Mouse (Mus musculus): ENCODE results near the gene Gzme.
A peak's percentile ranks its signal among the peaks of the same experiment; 100 is the strongest.
"Not testable (repeated sequence)": the region's sequence is repeated elsewhere in the genome, so short reads cannot be mapped to it uniquely, and the experiment has no call there.

Gene Gzme

DNA sequence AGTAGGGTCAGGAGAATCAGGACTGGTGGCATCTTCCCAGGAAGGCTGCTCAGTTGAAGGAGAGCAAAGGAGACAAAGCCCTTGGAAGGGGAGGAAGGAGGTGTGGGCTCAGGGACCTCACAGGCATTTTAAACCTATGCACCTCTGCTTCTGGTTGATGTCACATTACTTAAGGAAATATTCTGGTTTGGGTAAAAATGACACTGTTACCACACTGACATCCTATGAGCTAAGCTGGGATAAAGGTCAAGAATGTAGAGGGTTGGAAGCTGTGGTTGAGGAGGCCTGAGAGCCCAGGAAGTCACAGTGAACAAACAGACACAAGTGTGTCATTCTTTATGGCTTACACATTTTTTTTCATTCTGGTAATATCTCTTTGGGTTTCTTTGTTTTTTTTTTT lies at the start of gene Gzme:
Gene Gzme, minus strand, starts transcription at position 101 of the 400 bp plus-strand sequence.
- no peak for DNase-seq (ENCODE audit: extremely low spot score)

DNA sequence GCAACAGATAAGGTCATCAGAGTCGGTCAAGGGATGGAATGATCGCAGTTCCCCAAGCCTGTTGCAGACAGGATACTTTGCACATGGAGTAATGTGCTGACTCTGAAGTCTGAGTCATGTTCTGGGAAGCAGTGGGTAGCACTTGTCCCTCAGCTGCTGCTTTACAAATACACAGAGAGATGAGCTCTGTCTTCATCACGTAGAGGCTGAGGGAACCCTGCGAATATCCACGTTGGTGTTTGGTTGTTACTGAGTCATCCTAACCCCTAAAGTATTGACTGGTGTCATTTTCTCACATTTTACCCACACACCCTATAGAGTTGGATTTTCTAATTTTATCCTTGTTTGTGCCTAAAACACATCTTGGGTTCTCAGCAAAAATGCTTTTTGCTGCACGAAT lies 47.6 kb upstream of the Gzme start:
- DNase-seq (ENCODE audit: extremely low spot score), result no peak

- DNase-seq (ENCODE audit: extremely low spot score), result no peak
Observed at GRCm38 (mm10) chr14:56162109-56162508, 41.7 kb upstream of the Gzme start.

GRCm38 (mm10) chr14:56159479-56159878 lies 39.1 kb upstream of the Gzme start, which contains the start of gene Gzmg:
Gzmg (minus strand) TSS chr14:56159579.
- DNase-seq (ENCODE audit: extremely low spot score), result not testable (repeated sequence)

- no peak for DNase-seq (ENCODE audit: extremely low spot score)
Observed at GRCm38 (mm10) chr14:56155340-56155739, 34.9 kb upstream of the Gzme start.

GRCm38 (mm10) chr14:56133675-56134074 lies 13.2 kb upstream of the Gzme start:
- not testable (repeated sequence) for DNase-seq (ENCODE audit: extremely low spot score)

- DNase-seq (ENCODE audit: extremely low spot score), result not testable (repeated sequence)
Observed at GRCm38 (mm10) chr14:56132508-56132907, 12.1 kb upstream of the Gzme start, which contains the start of gene Gzmd. Gzmd (minus strand) TSS chr14:56132608.

- no peak for DNase-seq (ENCODE audit: extremely low spot score)
Observed at GRCm38 (mm10) chr14:56128341-56128740, 7.9 kb upstream of the Gzme start.

DNA sequence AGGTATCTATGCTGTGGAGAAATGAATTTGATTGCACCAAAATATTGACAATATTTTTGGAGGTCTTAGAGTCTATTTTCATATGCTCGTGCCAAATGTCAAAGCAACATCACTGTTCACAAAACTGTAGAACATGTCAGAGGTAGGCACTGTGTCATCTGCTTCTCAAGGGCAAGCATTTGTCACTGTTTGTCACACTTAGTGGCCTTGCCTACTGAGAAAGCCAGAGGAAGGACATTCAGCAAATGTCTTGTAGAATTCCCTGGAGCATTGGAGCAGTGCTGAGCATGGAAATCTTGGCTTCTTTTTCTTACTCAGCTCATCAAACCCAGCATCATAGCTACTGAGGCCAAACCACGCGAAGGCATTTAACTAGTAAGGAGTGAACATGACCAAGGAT lies 3.1 kb upstream of the Gzme start:
- no peak for DNase-seq (ENCODE audit: extremely low spot score)

- DNase-seq (ENCODE audit: extremely low spot score), result not testable (repeated sequence)
Observed at GRCm38 (mm10) chr14:56115531-56116310, 4.7 kb downstream of the Gzme start.

GRCm38 (mm10) chr14:56105447-56106180 lies 14.8 kb downstream of the Gzme start:
- no peak for DNase-seq (ENCODE audit: extremely low spot score)

DNA sequence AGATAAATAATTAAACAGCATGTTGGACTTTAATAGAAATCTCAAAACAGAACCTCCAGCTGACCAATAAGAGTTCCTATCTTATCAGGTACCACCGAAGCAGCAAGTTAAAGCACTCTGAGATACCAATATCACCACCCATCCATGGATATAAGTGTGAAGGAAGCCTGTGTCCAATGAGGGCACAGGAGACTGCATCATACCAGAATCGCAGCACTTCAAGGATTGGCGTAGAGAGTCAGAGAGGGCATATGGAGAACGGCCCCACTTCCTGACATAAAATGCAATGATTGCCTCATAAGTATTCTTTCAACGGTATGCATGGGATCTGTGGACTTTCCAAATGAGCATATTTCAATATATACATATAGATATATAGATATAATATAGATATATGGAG lies 15.4 kb downstream of the Gzme start:
- no peak for DNase-seq (ENCODE audit: extremely low spot score)

DNA sequence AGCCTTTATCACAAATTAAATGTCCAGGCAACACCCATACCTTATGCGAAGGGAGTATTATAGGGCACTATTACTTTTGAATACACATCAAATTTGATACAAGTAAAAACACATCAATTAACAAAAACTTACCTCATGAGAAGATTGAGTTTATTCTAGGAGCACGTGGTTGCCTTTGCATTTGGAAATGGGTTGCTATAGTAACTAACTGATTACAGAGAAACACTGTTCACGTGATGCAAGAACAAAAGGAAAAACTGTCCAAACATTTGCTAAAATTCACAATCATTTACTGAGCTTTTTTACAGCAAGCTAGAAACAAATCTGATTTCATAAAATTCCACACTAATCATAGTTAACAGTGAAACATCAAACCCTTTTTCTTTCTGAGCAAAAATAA lies 17.0 kb downstream of the Gzme start:
- DNase-seq (ENCODE audit: extremely low spot score), result no peak

GRCm38 (mm10) chr14:56102386-56102785 lies 18.0 kb downstream of the Gzme start, which contains the start of gene Ctsg:
Ctsg (minus strand) TSS chr14:56102574.
- DNase-seq (ENCODE audit: extremely low spot score), result no peak

DNA sequence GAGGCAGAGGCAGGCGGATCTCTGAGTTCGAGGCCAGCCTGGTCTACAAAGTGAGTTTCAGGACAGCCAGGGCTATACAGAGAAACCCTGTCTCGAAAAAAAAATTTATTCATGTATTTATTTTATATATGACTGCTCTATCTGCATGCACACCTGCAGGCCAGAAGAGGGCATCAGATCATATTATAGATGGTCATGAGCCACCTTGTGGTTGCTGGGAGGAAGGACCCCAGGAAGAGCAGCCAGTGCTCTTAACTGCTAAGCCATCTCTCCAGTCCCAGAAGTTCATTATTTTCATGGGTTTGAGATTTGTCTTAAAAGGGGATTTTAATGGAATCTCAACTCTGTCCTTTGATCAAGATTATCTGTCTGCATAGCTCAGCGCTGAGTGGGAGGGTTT lies 21.5 kb downstream of the Gzme start:
- DNase-seq (ENCODE audit: extremely low spot score), result peak; percentile 5

- DNase-seq (ENCODE audit: extremely low spot score), result no peak
Observed at GRCm38 (mm10) chr14:56097597-56097996, 22.8 kb downstream of the Gzme start.

DNA sequence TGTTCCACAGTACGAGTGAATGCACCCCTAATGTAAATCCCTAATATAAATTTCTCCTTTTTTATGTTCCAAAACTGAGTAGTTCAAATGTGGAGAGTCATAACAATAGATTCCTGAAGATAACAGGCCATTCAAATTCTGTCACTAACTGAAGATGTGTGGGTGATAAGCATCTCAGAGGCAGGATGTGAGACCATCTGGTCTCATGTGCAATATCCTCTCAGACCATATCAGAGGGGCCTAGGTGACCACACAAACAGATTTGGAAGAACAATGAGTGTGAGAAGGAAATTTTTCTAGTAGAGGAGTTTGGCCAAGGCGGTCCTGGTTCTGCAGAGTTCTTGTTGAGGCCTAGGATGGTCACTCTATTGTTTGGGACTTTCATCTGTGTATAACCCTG lies 27.1 kb downstream of the Gzme start:
- no peak for DNase-seq (ENCODE audit: extremely low spot score)

DNA sequence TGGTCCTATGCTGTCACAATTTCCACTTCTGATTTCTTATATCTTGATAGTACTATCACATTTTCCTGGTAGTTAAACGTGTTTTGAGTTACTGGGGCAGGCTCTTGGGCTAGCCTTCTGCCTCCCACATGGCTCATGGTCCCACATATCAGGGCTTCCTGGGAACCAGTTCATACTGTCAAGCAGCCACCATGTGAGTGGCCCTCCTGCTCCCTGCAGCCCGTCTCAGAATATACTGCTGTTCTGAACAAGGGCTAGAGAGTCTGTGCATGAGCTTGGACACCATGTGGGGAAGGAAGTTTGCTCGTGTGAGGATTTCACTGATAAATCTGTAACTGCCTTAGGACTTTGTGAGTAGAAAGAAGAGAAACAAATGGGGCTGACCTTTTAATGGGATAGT lies 33.7 kb downstream of the Gzme start:
- DNase-seq (ENCODE audit: extremely low spot score), result no peak

- DNase-seq (ENCODE audit: extremely low spot score), result no peak
Observed at GRCm38 (mm10) chr14:56085167-56085566, 35.3 kb downstream of the Gzme start, which contains the start of gene Mcpt8. Mcpt8 (minus strand) TSS chr14:56085273.

DNA sequence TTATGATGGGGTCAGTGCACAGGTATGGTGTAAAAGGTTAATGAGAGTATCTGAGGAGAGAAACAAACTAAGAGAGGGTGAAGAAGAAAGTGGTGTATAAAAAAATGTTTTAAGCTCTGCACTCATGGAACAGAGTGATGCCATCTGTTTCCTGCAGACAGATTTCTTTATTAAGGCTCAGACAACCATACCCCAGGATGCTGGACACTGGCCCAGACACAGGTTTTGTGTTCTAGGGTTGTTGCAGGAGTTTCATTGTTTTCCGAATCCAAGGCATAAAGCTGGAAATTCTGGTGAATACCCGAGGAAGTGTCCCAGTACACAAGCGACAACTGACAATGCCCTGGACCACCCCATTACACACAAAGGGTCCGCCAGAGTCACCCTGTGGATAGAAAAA lies 38.4 kb downstream of the Gzme start:
- no peak for DNase-seq (ENCODE audit: extremely low spot score)
